Mouse (Mus musculus) spleen, adult 2 months (tissue): Measurements from ENCODE around the gene Mctp1.

Source experiments
- CTCF ChIP-seq: fragments of 200-500 bp; IDR thresholded peaks from 2 replicates; pipeline ENCODE4 v1.5.1; 2011; ENCODE audit warnings: mild to moderate bottlenecking, inconsistent platforms; ENCODE audit not compliant: insufficient read depth, insufficient read length, insufficient replicate concordance; ENCODE audit errors: extremely low read depth
- POLR2A ChIP-seq: fragments of 200-500 bp; IDR thresholded peaks from 2 replicates; pipeline ENCODE4 v1.6.1; 2011; ENCODE audit warnings: low read depth, low read length, inconsistent platforms

DNA sequence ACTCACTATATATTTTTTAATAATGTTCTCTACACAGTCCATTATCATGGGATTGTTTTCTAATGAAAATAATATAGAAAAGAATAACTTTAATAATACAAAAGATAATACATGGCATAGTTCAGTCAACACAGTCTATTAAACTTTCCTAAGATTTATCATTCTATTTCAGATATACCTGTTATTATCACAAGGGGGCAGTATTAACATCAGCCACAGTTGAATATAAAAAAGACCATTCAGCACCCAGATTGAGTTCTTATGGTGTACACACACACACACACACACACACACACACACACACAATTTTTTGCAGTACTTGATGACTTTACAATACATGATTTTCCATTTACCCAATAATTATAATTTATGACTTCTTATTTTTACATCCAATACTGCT is 31.0 kb downstream of the Mctp1 start:
- TF ChIP-seq CTCF, result no peak
- TF ChIP-seq POLR2A, result no peak
